Mouse (Mus musculus) cerebellum, adult 2 months (tissue): ENCODE measurements around the gene Kalrn. TPM values are rescaled to one million over a fixed set of nuclear protein-coding genes. Genes with fewer than 3 reads are reported as not detected.

Experiments used
- DNase-seq, 2 experiments: peaks; one replicate each; pipeline ENCODE4 v3.0.0; 2021
- H3K27ac ChIP-seq: fragments of 200-500 bp; 2 replicates; pipeline ENCODE4 v1.5.1; 2012; ENCODE audit warnings: low read length, control low read depth, inconsistent platforms; ENCODE audit not compliant: insufficient read depth
- H3K27me3 ChIP-seq: fragments of 200-500 bp; 2 replicates; pipeline ENCODE4 v1.6.1; 2012; ENCODE audit warnings: inconsistent platforms, mild to moderate bottlenecking, low read length, moderate library complexity; ENCODE audit not compliant: control insufficient read depth, insufficient read depth
- H3K4me1 ChIP-seq: fragments of 200-500 bp; 2 replicates; pipeline ENCODE4 v1.6.1; 2011; ENCODE audit warnings: low read length; ENCODE audit not compliant: control insufficient read depth, insufficient read depth
- H3K4me3 ChIP-seq: fragments of 200-500 bp; replicated peaks from 2 replicates; pipeline ENCODE3; 2011; ENCODE audit warnings: mild to moderate bottlenecking, low read depth, low read length, control low read depth; ENCODE audit not compliant: insufficient read depth
- CTCF ChIP-seq: fragments of 200-500 bp; IDR thresholded peaks from 2 replicates; pipeline ENCODE4 v1.5.1; 2011; ENCODE audit warnings: low read depth, mild to moderate bottlenecking, control low read depth, low read length, moderate library complexity, borderline replicate concordance; ENCODE audit not compliant: insufficient read depth
- POLR2A ChIP-seq: fragments of 200-500 bp; IDR thresholded peaks from 2 replicates; pipeline ENCODE4 v1.6.1; 2011; ENCODE audit warnings: low read length, control low read depth, borderline replicate concordance; ENCODE audit not compliant: insufficient read depth
- WGBS: fragments of 180-500 bp; shearing (Covaris S2); methylation state at CpG from one replicate; pipeline ENCODE4 v1.1.7; 2018; 5-methylcytosine and 5-hydroxymethylcytosine counted together
- polyA plus RNA-seq: library from polyadenylated mRNA; depleted of rRNA; stranded (reverse); fragments of >200 nt; gene quantifications from 2 replicates; pipeline ENCODE4 v1.2.3, GENCODE M21; 2012

Kalrn gene
- polyA plus RNA-seq, 1 experiment: 17.9 TPM

- H3K27me3 ChIP-seq: no peaks in the 10 kb centered on the region
- H3K4me1 ChIP-seq: peaks cover 2% of the 10 kb centered on the region; the same call in 1 of the 2 replicates
- H3K27ac ChIP-seq: no peak overlapping the region
- no peak for DNase-seq
- TF ChIP-seq POLR2A: no peak
- no peak for TF ChIP-seq CTCF
- H3K4me3 ChIP-seq: no peak overlapping the region
Measured at GRCm38 (mm10) chr16:34395221-34395811, 178.0 kb downstream of the Kalrn start.

DNA sequence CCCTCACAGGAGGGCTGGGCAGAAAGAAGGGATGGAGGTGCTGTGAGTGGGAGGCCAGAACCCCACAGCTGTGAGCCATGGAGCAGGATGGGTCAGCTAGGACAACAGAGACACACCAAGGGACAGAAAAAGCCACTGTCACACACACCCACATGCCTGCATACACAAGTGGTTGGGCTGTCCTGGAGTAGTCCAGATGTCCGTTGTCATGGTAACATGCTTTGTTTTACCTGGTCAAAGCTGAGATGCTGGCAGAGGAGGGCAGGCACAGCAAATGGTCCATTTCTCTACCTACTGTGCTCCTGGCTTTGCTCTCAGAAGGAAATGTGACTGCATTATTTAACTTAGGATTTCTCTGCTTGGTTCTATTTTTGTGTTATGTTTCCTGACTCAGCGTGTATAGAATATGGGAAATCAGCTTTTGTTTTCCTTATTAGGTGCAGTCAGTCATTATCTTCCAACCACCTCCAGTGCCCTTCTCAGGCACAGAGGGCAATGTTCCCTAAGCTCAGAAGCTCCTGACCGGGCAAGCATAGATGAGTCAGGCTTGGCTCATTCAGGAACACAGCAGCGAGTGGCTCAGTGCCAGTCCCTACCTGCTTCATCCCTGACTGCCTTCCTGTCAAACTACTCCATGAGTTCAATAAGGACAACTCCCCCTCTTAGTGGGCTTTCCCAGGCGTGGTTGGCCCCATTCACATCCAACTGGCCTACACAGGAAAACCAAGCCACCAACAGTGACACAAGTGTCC lies 183.6 kb downstream of the Kalrn start:
- Histone ChIP-seq H3K27me3 (no peaks in the 10 kb centered on the region), H3K4me3 (no peak overlapping the region), H3K27ac (0 out of 2 replicates have a peak overlapping the region, but pooled peaks have one; percentile 34), H3K4me1 (peaks cover 24% of the 10 kb centered on the region)
- DNase-seq: peak; percentile 81 to 89
- WGBS: 26% methylated on average over 5 of the region's 5 CpGs
- TF ChIP-seq CTCF (peak; percentile 32; the same call in 1 of the 2 replicates), POLR2A (no peak)

DNA sequence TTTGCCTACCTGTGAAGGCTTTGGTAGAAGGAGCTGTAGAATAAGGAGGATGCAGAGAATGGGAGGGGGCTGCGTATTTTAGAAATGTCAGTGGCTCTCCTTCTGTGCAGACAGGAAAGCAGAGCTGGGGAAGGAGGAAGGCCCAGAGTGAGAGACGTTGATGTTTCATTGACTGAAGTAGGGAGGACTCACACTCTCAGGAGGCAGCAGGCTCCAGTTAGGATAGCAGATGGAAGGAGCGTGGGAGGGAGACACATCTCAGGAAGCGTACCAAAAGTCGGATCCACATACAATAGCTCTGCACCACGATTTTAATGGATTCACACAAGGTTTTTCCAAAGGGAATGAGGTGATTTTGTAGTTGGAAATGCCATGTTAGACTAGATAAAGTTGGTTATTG lies 184.5 kb downstream of the Kalrn start:
- Histone ChIP-seq H3K27me3 (no peaks in the 10 kb centered on the region), H3K4me1 (peaks cover 24% of the 10 kb centered on the region), H3K27ac (no peak overlapping the region), H3K4me3 (no peak overlapping the region)
- peak; percentile 48 to 77 for DNase-seq
- 27% methylated on average over 6 of the region's 6 CpGs for WGBS
- TF ChIP-seq POLR2A: no peak
- no peak for TF ChIP-seq CTCF

- H3K27ac ChIP-seq: no peak overlapping the region
- no peak for DNase-seq
- peaks cover 19% of the 10 kb centered on the region for H3K4me1 ChIP-seq
- 90% methylated on average over 8 of the region's 8 CpGs for WGBS
- no peaks in the 10 kb centered on the region for H3K27me3 ChIP-seq
- no peak overlapping the region for H3K4me3 ChIP-seq
- no peak for TF ChIP-seq CTCF
- TF ChIP-seq POLR2A: no peak
Measured at GRCm38 (mm10) chr16:34385065-34385464, 188.3 kb downstream of the Kalrn start.

- H3K4me3 ChIP-seq: no peak overlapping the region
- TF ChIP-seq CTCF (no peak), POLR2A (no peak)
- H3K27me3 ChIP-seq: no peaks in the 10 kb centered on the region
- no peak for DNase-seq
- no peak overlapping the region for H3K27ac ChIP-seq
- H3K4me1 ChIP-seq: no peaks in the 10 kb centered on the region
- 89% methylated on average over 4 of the region's 4 CpGs for WGBS
Measured at GRCm38 (mm10) chr16:34382992-34383391, 190.3 kb downstream of the Kalrn start.

DNA sequence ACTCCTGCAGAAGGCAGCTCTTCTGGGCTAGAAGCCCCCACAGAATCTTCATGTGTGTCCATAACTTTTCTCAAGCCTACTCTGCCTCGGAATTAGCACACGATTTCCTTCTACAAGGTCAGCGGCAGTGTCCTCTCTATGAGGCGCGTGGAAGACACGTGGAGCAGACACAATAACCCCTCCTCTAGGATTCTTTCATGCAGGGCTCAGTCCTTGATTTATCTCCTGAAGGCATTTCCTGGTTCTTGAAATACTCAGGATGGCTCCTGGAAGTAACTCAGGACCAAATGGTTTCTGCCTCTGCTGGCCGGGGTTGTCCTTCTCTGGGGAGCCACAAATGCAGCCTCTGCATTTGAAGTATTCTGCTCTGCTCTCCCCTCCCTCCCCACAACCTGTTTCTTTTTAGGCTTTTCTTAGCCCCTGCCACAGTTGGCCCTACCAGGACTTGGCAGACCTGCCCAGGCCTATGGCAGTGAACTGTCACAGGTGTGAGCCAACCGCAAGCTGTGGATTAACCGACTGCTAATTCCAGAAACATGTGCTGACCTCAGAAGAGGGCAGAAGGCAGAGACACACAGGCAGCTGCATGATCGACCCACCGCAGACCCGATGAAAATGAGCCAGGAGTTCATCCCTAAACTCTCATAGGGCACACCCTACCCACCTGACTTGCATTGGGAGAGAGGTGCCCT lies 197.0 kb downstream of the Kalrn start:
- TF ChIP-seq CTCF: no peak
- no peak for TF ChIP-seq POLR2A
- WGBS: 59% methylated on average over 12 of the region's 12 CpGs
- no peak overlapping the region for H3K27ac ChIP-seq
- H3K27me3 ChIP-seq: no peaks in the 10 kb centered on the region
- no peak for DNase-seq
- peaks cover 2% of the 10 kb centered on the region; the same call in 1 of the 2 replicates for H3K4me1 ChIP-seq
- H3K4me3 ChIP-seq: no peak overlapping the region

GRCm38 (mm10) chr16:34373519-34373918 lies 199.8 kb downstream of the Kalrn start:
- 88% methylated on average over 4 of the region's 4 CpGs for WGBS
- DNase-seq: no peak
- H3K27me3 ChIP-seq: no peaks in the 10 kb centered on the region
- no peak overlapping the region for H3K27ac ChIP-seq
- TF ChIP-seq POLR2A: no peak
- TF ChIP-seq CTCF: no peak
- peaks cover 2% of the 10 kb centered on the region; the same call in 1 of the 2 replicates for H3K4me1 ChIP-seq
- H3K4me3 ChIP-seq: no peak overlapping the region

DNA sequence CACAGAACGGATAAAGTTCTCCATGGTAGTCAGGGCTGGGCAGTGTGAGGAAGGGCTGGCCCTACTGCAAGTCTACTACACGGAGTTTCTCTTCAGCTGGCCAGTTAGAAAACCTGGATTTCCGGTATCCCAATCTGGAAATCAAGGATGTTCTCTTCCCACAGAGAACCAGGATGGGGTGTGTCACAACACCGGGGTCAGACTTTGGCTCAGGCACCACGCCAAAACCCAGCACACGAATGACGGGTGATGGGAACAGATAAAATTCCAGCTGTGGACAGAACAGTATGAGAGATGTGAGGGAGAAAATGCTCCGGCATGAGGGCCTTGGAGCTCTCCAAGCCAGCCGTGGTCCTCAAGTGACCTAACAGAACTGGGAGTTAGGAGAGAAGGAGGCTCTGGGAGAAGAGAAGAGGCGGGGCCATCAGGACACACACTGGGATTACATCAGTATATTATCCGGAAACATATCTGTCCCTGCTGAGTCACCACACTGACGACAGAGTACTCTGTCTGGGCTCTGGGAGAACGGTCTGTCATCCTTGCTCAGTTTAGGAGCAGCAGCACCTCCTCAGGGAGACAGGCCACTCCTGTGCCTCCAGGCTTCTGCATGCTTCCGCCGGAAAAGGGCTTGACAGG lies 201.1 kb downstream of the Kalrn start:
- WGBS: 55% methylated on average over 15 of the region's 15 CpGs
- no peak for DNase-seq
- no peak overlapping the region for H3K4me3 ChIP-seq
- no peaks in the 10 kb centered on the region for H3K27me3 ChIP-seq
- no peak overlapping the region for H3K27ac ChIP-seq
- TF ChIP-seq CTCF (no peak), POLR2A (no peak)
- H3K4me1 ChIP-seq: peaks cover 2% of the 10 kb centered on the region; the same call in 1 of the 2 replicates
